Mouse (Mus musculus) cerebellum, adult 9-11 months (tissue): Measurements from ENCODE around the gene Ackr3.

Source experiments
- DNase-seq: peaks from one replicate; pipeline ENCODE4 v3.0.0; 2022

The Ackr3 gene

DNA sequence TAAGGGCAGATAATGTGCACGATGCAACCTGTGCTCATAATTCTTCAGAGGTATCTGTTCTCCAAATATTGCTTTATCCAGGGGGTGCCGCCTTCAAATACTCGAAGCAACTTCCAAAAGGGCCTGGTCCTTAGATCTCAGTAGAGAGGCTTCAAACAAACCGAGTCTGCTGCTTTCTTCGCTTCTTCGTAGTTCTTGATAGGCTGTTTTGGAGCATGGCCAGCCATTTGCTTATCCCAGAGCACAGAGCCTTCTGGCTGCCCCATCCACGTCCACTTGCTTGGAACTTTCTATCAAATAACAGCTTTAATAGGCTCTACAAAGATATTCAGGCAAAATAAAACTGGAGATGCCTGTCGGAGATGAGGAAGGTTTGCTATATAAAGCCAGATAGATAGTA lies 58.6 kb downstream of the Ackr3 start:
- DNase-seq: no peak
